Mouse (Mus musculus): ENCODE measurements around the gene Tnfsf13. TPM values are rescaled to one million over a fixed set of nuclear protein-coding genes. Genes with fewer than 3 reads are reported as not detected.

Gene Tnfsf13
- polyA plus RNA-seq, 1 experiment from 2014 or later: 0.53 TPM

GRCm38 (mm10) chr11:69653399-69653798 is 32.2 kb downstream of the Tnfsf13 start:
- H3K27ac ChIP-seq (ENCODE audit: low read depth, low read length): no peak overlapping the region
- 73% methylated on average over 5 of the region's 5 CpGs for WGBS
- no peak overlapping the region for H3K4me3 ChIP-seq (ENCODE audit: low read length)
- H3K4me2 ChIP-seq (ENCODE audit: low read length): no peak overlapping the region
- H3K9ac ChIP-seq (ENCODE audit: low read depth, low read length): no peak overlapping the region
- ATAC-seq: no peak
- H3K4me1 ChIP-seq (ENCODE audit: control insufficient read depth, insufficient read depth, low read depth, low read length): peaks cover 4% of the 10 kb centered on the region
- peaks cover 49% of the 10 kb centered on the region for H3K36me3 ChIP-seq (ENCODE audit: control insufficient read depth, insufficient read depth, low read length)
- H3K27me3 ChIP-seq (replicated peaks; ENCODE audit: control insufficient read depth, insufficient read depth, low read length): no peaks in the 10 kb centered on the region
- H3K9me3 ChIP-seq (ENCODE audit: control insufficient read depth, low read length): no peaks in the 10 kb centered on the region

- Histone ChIP-seq H3K4me3 (ENCODE audit: low read length) (no peak overlapping the region), H3K36me3 (ENCODE audit: control insufficient read depth, insufficient read depth, low read length) (peaks cover 54% of the 10 kb centered on the region), H3K9me3 (ENCODE audit: control insufficient read depth, low read length) (no peaks in the 10 kb centered on the region), H3K27ac (ENCODE audit: low read depth, low read length) (no peak overlapping the region), H3K9ac (ENCODE audit: low read depth, low read length) (no peak overlapping the region), H3K4me2 (ENCODE audit: low read length) (no peak overlapping the region), H3K27me3 (replicated peaks; ENCODE audit: control insufficient read depth, insufficient read depth, low read length) (no peaks in the 10 kb centered on the region), H3K4me1 (ENCODE audit: control insufficient read depth, insufficient read depth, low read depth, low read length) (no peaks in the 10 kb centered on the region)
- ATAC-seq: no peak
- WGBS: 94% methylated on average over 5 of the region's 5 CpGs
Observed at GRCm38 (mm10) chr11:69645860-69646259, 39.7 kb downstream of the Tnfsf13 start.

- no peaks in the 10 kb centered on the region for H3K9me3 ChIP-seq (ENCODE audit: control insufficient read depth, low read length)
- peak overlapping the region; percentile 12 for H3K4me2 ChIP-seq (ENCODE audit: low read length)
- WGBS: 86% methylated on average over 3 of the region's 3 CpGs
- no peak for ATAC-seq
- no peak overlapping the region for H3K9ac ChIP-seq (ENCODE audit: low read depth, low read length)
- H3K4me3 ChIP-seq (ENCODE audit: low read length): no peak overlapping the region; the same call in 1 of the 2 replicates
- peaks cover 25% of the 10 kb centered on the region for H3K4me1 ChIP-seq (ENCODE audit: control insufficient read depth, insufficient read depth, low read depth, low read length)
- H3K36me3 ChIP-seq (ENCODE audit: control insufficient read depth, insufficient read depth, low read length): peaks cover 5% of the 10 kb centered on the region
- H3K27me3 ChIP-seq (replicated peaks; ENCODE audit: control insufficient read depth, insufficient read depth, low read length): no peaks in the 10 kb centered on the region
- H3K27ac ChIP-seq (ENCODE audit: low read depth, low read length): no peak overlapping the region
Observed at GRCm38 (mm10) chr11:69635471-69635870, 50.1 kb downstream of the Tnfsf13 start.

GRCm38 (mm10) chr11:69633128-69633866 is 52.3 kb downstream of the Tnfsf13 start:
- Histone ChIP-seq H3K36me3 (ENCODE audit: control insufficient read depth, insufficient read depth, low read length) (no peaks in the 10 kb centered on the region), H3K27ac (ENCODE audit: low read depth, low read length) (peak overlapping the region; percentile 90), H3K4me3 (ENCODE audit: low read length) (peak overlapping the region; percentile 88), H3K4me2 (ENCODE audit: low read length) (peak overlapping the region; percentile 84), H3K4me1 (ENCODE audit: control insufficient read depth, insufficient read depth, low read depth, low read length) (peaks cover 25% of the 10 kb centered on the region), H3K27me3 (replicated peaks; ENCODE audit: control insufficient read depth, insufficient read depth, low read length) (no peaks in the 10 kb centered on the region), H3K9me3 (ENCODE audit: control insufficient read depth, low read length) (no peaks in the 10 kb centered on the region), H3K9ac (ENCODE audit: low read depth, low read length) (peak overlapping the region; percentile 86)
- ATAC-seq: peak; percentile 32
- WGBS: under 1% methylated on average over 33 of the region's 50 CpGs

MicroRNAs encoded within 50 kb of the gene (microRNA counts, 519-probe panel; counts per million panel counts)
- microRNA mmu-miR-1934 (not detected), microRNA mmu-miR-467f (2,230 counts per million, percentile 48 among the panel's probes with 10 or more counts)

Small RNA genes lying within 50 kb of the gene (microRNA-seq; reads per million reads assigned to microRNA genes)
- gene Mir1934 (2.1 reads per million, percentile 2 among the genes with 10 or more reads in this experiment), gene Mir467f (not detected)

Other genes starting within 250 kb of the Tnfsf13 start
- 3.0 and 4.0 TPM in 2 replicates for gene Dnah2, start 136.7 kb downstream of the Tnfsf13 start, polyA plus RNA-seq (2015; fragmentation: Nextera tagmentation; extraction: Ambion mirVana)
- gene Efnb3, start 125.6 kb downstream of the Tnfsf13 start, polyA plus RNA-seq (2015; fragmentation: Nextera tagmentation; extraction: Ambion mirVana): 104 and 132 TPM in 2 replicates
- gene Wrap53, start 105.5 kb downstream of the Tnfsf13 start, polyA plus RNA-seq (2015; fragmentation: Nextera tagmentation; extraction: Ambion mirVana): 18.2 and 20.1 TPM in 2 replicates
- gene Trp53, start 105.4 kb downstream of the Tnfsf13 start, polyA plus RNA-seq (2015; fragmentation: Nextera tagmentation; extraction: Ambion mirVana): 47.9 and 57.9 TPM in 2 replicates
- gene Atp1b2, start 79.8 kb downstream of the Tnfsf13 start, polyA plus RNA-seq (2015; fragmentation: Nextera tagmentation; extraction: Ambion mirVana): 105 and 117 TPM in 2 replicates
- gene Shbg, start 67.9 kb downstream of the Tnfsf13 start, polyA plus RNA-seq (2015; fragmentation: Nextera tagmentation; extraction: Ambion mirVana): not detected in 2 replicates
- gene Sat2, start 63.8 kb downstream of the Tnfsf13 start, polyA plus RNA-seq (2015; fragmentation: Nextera tagmentation; extraction: Ambion mirVana): 22.6 and 26.2 TPM in 2 replicates
- 32.1 and 34.6 TPM in 2 replicates for gene Fxr2, start 52.8 kb downstream of the Tnfsf13 start, polyA plus RNA-seq (2015; fragmentation: Nextera tagmentation; extraction: Ambion mirVana)
- gene Sox15, start 30.5 kb downstream of the Tnfsf13 start, polyA plus RNA-seq (2015; fragmentation: Nextera tagmentation; extraction: Ambion mirVana): not detected in 2 replicates
- gene Mpdu1, start 23.1 kb downstream of the Tnfsf13 start, polyA plus RNA-seq (2015; fragmentation: Nextera tagmentation; extraction: Ambion mirVana): 104 and 112 TPM in 2 replicates
- 10.2 and 11.5 TPM in 2 replicates for gene Cd68, start 19.6 kb downstream of the Tnfsf13 start, polyA plus RNA-seq (2015; fragmentation: Nextera tagmentation; extraction: Ambion mirVana)
- 382 and 471 TPM in 2 replicates for gene Eif4a1, start 13.4 kb downstream of the Tnfsf13 start, polyA plus RNA-seq (2015; fragmentation: Nextera tagmentation; extraction: Ambion mirVana)
- gene Senp3, start 3.7 kb downstream of the Tnfsf13 start, polyA plus RNA-seq (2015; fragmentation: Nextera tagmentation; extraction: Ambion mirVana): 89.8 and 104 TPM in 2 replicates
- gene Tnfsf12, start 10.1 kb upstream of the Tnfsf13 start, polyA plus RNA-seq (2015; fragmentation: Nextera tagmentation; extraction: Ambion mirVana): 4.4 and 5.6 TPM in 2 replicates
- 1.6 and 2.0 TPM in 2 replicates for gene Tnfsfm13, start 10.3 kb upstream of the Tnfsf13 start, polyA plus RNA-seq (2015; fragmentation: Nextera tagmentation; extraction: Ambion mirVana)
- gene Polr2a, start 72.9 kb upstream of the Tnfsf13 start, polyA plus RNA-seq (2015; fragmentation: Nextera tagmentation; extraction: Ambion mirVana): 12.1 and 14.9 TPM in 2 replicates
- gene Slc35g3, start 76.2 kb upstream of the Tnfsf13 start, polyA plus RNA-seq (2015; fragmentation: Nextera tagmentation; extraction: Ambion mirVana): 0.41 and 0.87 TPM in 2 replicates
- gene Zbtb4, start 80.1 kb upstream of the Tnfsf13 start, polyA plus RNA-seq (2015; fragmentation: Nextera tagmentation; extraction: Ambion mirVana): 5.8 and 6.2 TPM in 2 replicates
- gene Chrnb1, start 110.2 kb upstream of the Tnfsf13 start, polyA plus RNA-seq (2015; fragmentation: Nextera tagmentation; extraction: Ambion mirVana): 1.4 and 2.9 TPM in 2 replicates
- gene Fgf11, start 116.1 kb upstream of the Tnfsf13 start, polyA plus RNA-seq (2015; fragmentation: Nextera tagmentation; extraction: Ambion mirVana): 6.7 and 7.2 TPM in 2 replicates
- 1.3 and 1.6 TPM in 2 replicates for gene Tmem102, start 119.8 kb upstream of the Tnfsf13 start, polyA plus RNA-seq (2015; fragmentation: Nextera tagmentation; extraction: Ambion mirVana)
- not detected in 2 replicates for gene Gm39566, start 129.5 kb upstream of the Tnfsf13 start, polyA plus RNA-seq (2015; fragmentation: Nextera tagmentation; extraction: Ambion mirVana)
- gene Spem2, start 132.7 kb upstream of the Tnfsf13 start, polyA plus RNA-seq (2015; fragmentation: Nextera tagmentation; extraction: Ambion mirVana): not detected in 2 replicates
- gene Spem1, start 136.4 kb upstream of the Tnfsf13 start, polyA plus RNA-seq (2015; fragmentation: Nextera tagmentation; extraction: Ambion mirVana): 0.35 and 0.45 TPM in 2 replicates
- gene Nlgn2, start 152.0 kb upstream of the Tnfsf13 start, polyA plus RNA-seq (2015; fragmentation: Nextera tagmentation; extraction: Ambion mirVana): 19.1 and 22.4 TPM in 2 replicates
- gene Tmem256, start 152.7 kb upstream of the Tnfsf13 start, polyA plus RNA-seq (2015; fragmentation: Nextera tagmentation; extraction: Ambion mirVana): 341 and 379 TPM in 2 replicates
- 37.3 and 48.6 TPM in 2 replicates for gene Plscr3, start 160.6 kb upstream of the Tnfsf13 start, polyA plus RNA-seq (2015; fragmentation: Nextera tagmentation; extraction: Ambion mirVana)
- gene Tnk1, start 172.9 kb upstream of the Tnfsf13 start, polyA plus RNA-seq (2015; fragmentation: Nextera tagmentation; extraction: Ambion mirVana): 0.10 and 0.13 TPM in 2 replicates
- gene Tmem95, start 192.2 kb upstream of the Tnfsf13 start, polyA plus RNA-seq (2015; fragmentation: Nextera tagmentation; extraction: Ambion mirVana): not detected in 2 replicates
- gene Kctd11, start 195.6 kb upstream of the Tnfsf13 start, polyA plus RNA-seq (2015; fragmentation: Nextera tagmentation; extraction: Ambion mirVana): 2.2 and 3.2 TPM in 2 replicates
- 0.13 and 0.25 TPM in 2 replicates for gene Acap1, start 209.8 kb upstream of the Tnfsf13 start, polyA plus RNA-seq (2015; fragmentation: Nextera tagmentation; extraction: Ambion mirVana)
- 5.5 and 6.3 TPM in 2 replicates for gene 2810408A11Rik, start 215.2 kb upstream of the Tnfsf13 start, polyA plus RNA-seq (2015; fragmentation: Nextera tagmentation; extraction: Ambion mirVana)
- 17.8 and 19.0 TPM in 2 replicates for gene Neurl4, start 215.3 kb upstream of the Tnfsf13 start, polyA plus RNA-seq (2015; fragmentation: Nextera tagmentation; extraction: Ambion mirVana)
- 55.2 and 65.7 TPM in 2 replicates for gene Gps2, start 228.1 kb upstream of the Tnfsf13 start, polyA plus RNA-seq (2015; fragmentation: Nextera tagmentation; extraction: Ambion mirVana)
- 1,120 and 1,123 TPM in 2 replicates for gene Eif5a, start 236.2 kb upstream of the Tnfsf13 start, polyA plus RNA-seq (2015; fragmentation: Nextera tagmentation; extraction: Ambion mirVana)